Mouse (Mus musculus) kidney, postnatal 25 days (tissue): ENCODE measurements at regions not wholly inside any gene's neighbourhood (a gene's known extent, or its start where the extent isn't known, plus 50 kb on each side); places are given as distances from the start of the nearest gene placed in this dataset.

ENCODE experiments used
- DNase-seq, 2 experiments: peaks; one replicate each; pipeline ENCODE4 v3.0.0; 2021; ENCODE audit warnings: mixed read lengths in 2 of 2

DNA sequence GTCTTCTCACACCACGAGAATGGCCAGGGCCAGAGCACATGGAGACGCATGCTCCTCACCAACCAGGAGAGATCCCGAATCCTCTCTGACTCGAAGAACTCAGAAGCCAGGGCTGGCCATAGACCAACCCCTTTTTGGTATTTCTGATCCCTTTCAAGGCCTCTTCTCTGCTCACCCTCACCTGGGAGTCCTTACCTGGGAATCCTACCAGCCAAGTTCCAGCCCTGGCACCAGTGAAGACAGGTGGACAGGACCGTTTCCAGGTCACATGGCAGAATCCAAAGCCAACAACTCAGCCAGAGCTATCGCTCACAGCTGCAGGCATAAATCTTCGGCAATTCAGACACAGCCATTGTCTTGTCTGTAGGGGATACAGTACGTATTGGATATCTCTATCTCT, 626.2 kb upstream of the Fam19a5 start:
- DNase-seq, result no peak

DNA sequence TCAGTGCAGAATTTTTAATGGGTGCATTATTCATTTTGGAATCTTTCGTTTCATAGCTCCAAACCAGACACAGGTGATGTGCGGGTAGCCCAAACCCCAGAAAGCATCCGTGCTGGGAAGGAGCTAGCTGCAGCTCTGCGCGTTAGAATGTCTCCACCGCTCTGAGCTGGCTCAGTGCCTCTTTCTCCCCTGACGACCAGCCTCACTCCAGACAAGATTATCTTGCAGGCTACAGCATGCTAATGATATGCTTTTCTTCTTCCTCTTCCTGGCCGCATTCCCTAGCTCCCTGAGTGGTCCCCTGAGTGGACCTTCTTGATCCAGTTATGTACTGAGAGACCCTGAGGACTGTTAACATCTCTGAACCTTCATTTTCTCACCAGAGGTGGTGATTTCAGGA, 624.4 kb upstream of the Fam19a5 start:
- no peak for DNase-seq

DNA sequence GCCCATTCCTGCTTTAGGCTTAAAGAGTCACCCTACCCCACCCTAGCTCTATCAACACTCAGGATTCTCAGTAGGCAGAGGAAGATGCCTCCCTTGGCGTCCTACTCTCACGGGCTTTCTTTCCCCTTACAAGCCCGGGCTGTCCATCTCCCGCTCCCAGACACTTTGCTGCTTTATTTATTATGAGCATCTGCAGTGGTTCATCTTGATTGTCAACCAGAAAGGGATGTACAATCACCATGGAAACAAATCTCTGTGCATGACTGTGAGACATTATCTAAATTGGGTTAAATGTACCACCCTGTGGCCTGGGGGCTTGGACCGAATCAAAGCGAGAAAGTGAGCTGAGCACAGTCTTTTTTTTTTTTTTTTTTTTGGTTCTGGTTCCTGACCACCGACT, 623.9 kb upstream of the Fam19a5 start:
- DNase-seq, result no peak

DNA sequence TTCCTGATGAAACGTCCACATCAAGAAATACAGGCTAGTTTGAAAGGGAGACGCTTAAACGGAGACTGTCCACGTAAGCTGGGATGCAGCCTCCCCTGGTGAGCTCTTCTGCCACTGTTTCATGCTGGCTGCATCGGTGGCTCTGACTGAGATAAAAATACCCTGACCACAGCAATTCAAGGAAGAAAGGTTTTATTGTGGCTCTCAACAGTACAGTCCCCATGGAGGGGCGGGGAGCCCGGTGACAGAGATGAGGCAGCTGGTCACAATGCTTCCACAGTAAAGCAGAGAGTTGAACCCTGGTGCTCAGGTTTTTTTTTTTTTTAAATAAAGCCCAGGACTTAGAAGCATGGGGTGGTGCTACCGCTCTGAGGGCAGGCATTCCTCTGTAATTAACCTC, 622.7 kb upstream of the Fam19a5 start:
- DNase-seq, result no peak

GRCm38 (mm10) chr15:86925081-86925749, 618.9 kb upstream of the Fam19a5 start:
- DNase-seq, result no peak

- DNase-seq, result peak in 1 of 2 experiments; percentile 13
Observed at GRCm38 (mm10) chr15:86932345-86933075, 611.6 kb upstream of the Fam19a5 start.

- no peak for DNase-seq
Observed at GRCm38 (mm10) chr15:86937364-86937763, 606.7 kb upstream of the Fam19a5 start.

GRCm38 (mm10) chr15:86944529-86944928, 599.6 kb upstream of the Fam19a5 start:
- DNase-seq, result no peak

DNA sequence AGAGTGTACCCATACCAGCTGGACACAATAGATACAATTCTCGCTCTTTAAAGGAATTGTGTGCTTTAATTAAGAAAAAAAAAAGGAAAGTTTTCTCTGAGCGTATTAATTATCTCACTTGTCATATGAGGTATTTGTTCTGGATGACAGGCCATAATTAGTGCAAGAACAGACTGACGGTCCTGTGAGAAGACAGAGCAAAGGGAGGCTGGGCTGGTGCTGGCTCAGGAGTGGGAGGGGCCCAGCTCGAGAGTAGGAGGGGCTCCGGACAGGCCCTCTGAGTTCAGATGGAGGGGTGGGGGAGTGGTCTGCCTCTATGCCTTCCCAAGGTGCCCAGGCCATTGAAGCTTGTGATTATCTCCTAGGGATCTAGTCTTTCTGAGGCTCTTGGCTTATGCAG, 591.5 kb upstream of the Fam19a5 start:
- DNase-seq, result no peak

DNA sequence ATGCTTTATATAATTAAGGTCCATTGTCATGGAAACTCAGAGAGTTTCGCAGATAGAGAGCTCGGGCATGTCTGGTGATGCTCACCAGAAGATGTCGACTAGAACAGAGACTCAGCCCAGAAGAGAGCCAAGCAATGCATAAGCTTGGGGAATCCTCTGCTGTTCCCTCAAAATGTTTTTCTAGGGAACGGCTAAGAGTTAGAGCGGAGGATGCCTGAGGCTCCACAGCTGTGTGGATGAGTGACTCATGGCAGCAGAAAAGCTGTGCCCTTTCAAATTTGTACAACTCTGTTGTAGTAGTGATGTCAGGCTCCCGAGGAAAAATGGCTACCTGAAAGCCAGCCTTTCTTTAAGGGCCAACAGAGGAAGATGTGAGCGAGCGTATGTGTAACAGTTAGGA, 586.2 kb upstream of the Fam19a5 start:
- DNase-seq, result no peak

DNA sequence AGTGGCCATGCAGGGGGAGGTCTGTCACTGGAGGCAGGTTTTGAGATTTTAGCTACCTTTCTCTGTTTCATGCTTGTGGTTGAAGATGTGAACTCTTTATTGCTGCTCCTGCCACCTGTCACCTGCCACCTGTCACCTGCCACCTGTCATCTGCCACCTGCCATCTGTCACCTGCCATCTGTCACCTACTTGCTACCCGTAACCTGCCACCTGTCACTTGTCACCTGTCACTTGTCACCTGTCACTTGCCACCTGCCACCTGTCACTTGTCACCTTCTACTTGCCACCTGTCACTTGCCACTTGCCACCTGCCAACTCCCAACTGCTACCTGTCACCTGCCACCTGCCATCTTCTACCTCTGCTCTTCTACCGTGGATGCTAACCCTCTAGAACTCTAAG, 581.2 kb upstream of the Fam19a5 start:
- DNase-seq, result no peak

DNA sequence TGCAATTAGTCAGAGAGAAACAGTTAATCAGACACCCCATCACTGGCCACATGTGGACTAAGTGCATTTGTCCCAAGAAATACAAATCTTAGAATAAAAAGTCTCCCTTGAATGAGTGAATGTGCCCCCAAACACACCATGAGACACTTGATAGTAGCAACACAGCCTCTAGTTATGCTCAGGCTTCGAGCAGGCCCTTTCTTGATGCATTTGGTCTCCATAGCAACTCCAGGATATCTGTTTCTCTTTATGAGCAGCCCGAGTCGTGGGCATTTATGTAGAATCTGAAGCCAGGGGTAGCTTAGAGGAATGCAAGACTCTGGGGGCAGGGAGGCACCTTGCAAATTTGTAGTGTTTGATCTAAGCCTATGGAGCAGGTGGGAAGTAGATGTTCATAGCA, 580.6 kb upstream of the Fam19a5 start:
- no peak for DNase-seq

DNA sequence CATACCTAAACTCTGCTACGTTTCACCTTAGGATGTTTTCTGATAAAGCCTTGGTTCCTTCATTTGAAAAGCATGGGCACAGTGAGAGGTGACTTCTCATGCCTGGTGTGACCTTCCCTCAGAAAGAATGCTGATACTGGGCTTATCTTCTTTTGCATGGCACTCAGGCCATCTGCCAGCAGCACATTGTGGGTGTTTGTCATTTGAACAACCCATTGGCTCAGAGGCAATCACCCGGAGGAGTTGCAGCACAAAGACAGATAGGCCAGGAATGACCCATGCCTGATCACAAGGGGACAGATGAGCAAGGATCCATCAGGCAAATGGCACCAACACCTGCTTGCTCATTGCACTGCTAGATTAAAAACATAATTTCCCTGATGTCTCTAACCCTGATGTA, 572.7 kb upstream of the Fam19a5 start:
- DNase-seq, result no peak

GRCm38 (mm10) chr15:86996196-86996595, 547.9 kb upstream of the Fam19a5 start:
- DNase-seq, result no peak

DNA sequence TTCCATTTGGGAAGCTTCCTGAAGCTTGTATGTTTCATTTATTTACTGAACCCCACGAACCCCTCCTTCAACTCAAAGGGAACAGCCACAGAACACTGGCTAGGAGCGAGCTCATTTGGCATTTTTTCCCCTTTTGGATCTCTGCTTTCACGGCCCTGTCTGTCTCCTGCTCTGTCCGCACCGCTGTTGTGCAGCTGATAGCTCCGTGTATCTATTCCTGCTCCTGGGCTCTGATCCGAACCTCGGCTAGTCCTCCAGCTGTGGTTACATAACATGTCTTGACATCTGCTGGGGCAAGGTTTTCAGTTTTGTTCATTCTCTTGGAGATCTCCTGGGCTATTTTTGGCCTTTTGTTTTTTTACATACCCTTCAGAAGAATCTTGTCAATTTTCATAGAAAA, 525.1 kb upstream of the Fam19a5 start:
- DNase-seq, result no peak

- DNase-seq, result no peak
Observed at GRCm38 (mm10) chr15:87045971-87046370, 498.1 kb upstream of the Fam19a5 start.

- DNase-seq, result no peak
Observed at GRCm38 (mm10) chr15:87054186-87054585, 489.9 kb upstream of the Fam19a5 start.

- DNase-seq, result no peak
Observed at GRCm38 (mm10) chr15:87064890-87065289, 479.2 kb upstream of the Fam19a5 start.

DNA sequence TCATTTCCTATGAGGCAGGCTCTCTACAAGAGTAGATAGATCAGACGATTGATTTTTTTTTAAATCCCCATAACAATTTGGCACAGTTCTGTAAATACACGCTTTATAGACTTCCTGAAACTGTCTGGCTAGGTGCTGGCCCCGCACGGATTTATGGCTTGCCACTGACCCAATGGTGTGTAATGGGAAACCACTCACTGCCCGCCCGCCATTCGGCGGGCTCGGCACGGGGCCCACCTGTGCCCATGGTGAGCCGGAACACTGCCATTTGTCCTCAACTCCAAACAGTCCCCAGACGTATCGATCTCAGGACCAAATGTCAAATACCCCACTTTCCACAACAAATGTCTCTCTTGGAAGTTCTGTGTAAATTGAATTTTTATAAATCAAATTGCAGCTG, 475.8 kb upstream of the Fam19a5 start:
- DNase-seq, result no peak

GRCm38 (mm10) chr15:87074559-87074958, 469.5 kb upstream of the Fam19a5 start:
- no peak for DNase-seq

DNA sequence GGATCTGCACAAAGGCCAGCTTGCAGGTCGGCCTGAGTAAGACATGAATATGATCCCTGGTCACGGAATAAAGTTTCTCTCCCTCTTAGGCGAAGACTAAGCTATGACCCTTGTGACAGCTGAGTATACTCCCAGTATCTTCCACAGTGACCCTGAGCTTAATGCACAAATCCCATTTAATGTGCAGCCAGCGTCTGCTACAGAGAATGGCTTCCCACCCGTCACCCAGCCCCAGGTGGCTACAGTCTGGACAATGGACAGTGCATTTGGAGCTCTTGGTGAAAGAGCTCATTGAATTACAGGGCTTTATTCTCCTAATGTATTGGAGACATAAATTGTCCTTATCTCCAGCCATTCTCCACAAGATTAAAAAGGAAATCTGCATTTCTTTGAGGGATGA, 454.3 kb upstream of the Fam19a5 start:
- DNase-seq, result no peak

DNA sequence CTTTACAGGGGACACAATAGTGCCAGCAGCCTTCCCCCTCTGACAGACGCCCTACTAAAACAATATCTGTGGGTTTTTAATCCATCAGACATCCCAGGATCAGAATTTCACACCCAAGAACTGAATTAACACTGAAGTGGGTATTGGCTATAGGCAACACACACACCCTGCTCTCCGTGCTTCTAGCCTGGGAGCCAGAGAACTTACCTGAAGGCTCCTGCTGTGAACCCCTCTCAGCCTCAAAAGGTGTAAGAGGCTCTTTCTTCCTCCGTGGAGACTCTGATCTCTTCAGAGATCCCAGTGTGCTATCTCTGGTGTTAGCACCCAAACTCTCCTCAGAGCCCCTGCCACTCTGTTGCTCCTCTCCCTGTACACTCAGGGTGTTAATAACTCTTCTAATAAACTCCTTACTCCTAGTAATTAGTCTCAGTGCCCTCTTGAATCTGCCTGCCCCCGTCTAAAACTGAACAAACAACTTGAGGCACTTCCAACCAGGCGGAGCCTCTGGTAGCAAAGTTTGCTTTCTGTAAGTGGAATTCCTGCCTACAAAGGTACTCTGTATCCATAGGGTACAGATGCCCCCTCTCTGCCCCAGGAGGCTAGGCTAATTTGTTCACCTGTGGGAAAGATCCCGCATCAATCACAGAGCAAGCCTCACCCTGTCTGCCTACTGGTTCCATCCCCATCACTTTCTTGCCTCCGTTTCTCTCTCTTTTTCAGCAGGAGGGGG, 452.9 kb upstream of the Fam19a5 start:
- no peak for DNase-seq

DNA sequence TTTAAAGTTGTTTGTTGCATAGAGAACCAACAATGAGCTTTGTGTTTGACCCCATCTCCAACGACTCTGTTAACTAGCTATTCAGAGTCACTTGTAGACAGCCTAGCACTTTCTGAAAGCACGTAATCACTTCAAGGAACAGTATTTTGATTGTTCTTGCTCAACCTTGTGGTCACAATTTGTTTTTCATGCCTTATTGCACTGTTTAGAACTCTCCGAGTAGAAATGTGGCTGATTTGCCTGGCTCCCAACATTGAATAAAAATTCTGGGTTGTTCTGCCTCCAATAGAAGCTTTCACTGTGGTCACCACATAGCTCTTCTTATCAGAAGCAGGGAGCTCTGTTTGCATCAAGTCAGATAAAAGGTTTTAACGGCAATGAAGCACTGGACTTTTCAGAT, 446.9 kb upstream of the Fam19a5 start:
- DNase-seq, result no peak

DNA sequence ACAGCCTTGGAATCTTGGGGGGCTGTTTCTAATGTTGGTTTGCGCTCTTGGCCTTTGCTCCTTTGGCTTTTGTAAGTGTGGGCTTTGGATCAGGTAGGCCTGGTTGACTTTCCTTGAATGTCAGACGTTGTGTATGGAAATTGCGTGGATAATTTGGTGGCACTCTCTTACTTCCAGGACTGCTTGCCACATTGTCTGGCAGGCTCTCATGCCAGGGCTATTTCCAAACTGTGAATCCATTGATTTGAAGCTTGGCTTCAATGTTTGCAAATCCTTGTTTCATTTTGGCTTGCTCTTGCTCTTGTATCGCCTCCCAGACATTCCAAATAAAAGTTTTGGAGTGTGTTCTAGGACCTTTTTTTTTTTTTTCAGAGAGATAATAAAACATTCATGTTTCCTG, 443.0 kb upstream of the Fam19a5 start:
- DNase-seq, result no peak
